Mouse (Mus musculus) heart, postnatal 0 days (tissue): ENCODE measurements at regions not wholly inside any gene's neighbourhood (a gene's known extent, or its start where the extent isn't known, plus 50 kb on each side); places are given as distances from the start of the nearest gene placed in this dataset.

Source experiments
- CTCF ChIP-seq: IDR thresholded peaks from 2 replicates; pipeline ENCODE4 v1.5.1; 2016; ENCODE audit warnings: antibody characterized with exemption, control low read depth, low read depth
- EP300 ChIP-seq: IDR thresholded peaks from 2 replicates; pipeline ENCODE4 v1.6.1; 2016; ENCODE audit warnings: antibody characterized with exemption, low read depth

DNA sequence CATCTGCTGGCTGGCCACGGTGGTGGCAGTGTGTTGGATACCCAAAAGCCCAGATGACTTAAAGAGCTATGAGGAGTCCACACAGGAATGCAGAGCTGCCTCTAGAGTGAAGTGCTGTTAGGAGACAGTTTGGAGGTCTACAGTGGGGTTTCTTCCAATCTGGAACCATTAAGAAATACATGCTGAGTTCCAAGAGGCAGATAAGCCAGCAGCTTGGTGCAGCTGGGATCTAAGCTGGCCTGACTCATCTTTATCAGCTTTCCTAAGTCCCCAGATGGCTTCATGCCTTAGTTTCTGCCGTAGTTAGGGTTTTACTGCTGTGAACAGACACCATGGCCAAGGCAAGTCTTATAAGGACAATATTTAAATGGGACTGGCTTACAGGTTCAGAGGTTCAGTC, 172.0 kb downstream of the Thbs2 start:
- no peak for TF ChIP-seq CTCF
- no peak for TF ChIP-seq EP300
